Comparison of ENCODE assay signal across 8 mouse cellular contexts in genomic region chr8:72646060-72646767, GRCm38 (mm10). TPM values are rescaled to one million over a fixed set of nuclear protein-coding genes. Genes with fewer than 3 reads are reported as not detected.
DNase-seq lines count a peak whose midpoint lies in the region.

Gene Nwd1 (plus strand): TSS chr8:72646711.

- peak; percentile 60 for DNase-seq in urinary bladder, postnatal 14 days (ENCODE audit: low spot score)
- DNase-seq in urinary bladder, adult 2 months (ENCODE audit: low spot score), result no peak
- peak; percentile 54 to 73 for DNase-seq in cerebellum, postnatal 25 days
- peak; percentile 52 for DNase-seq in heart, adult 8-10 months (ENCODE audit: low spot score)
- peak; percentile 65 to 75 for DNase-seq in kidney, postnatal 4 days
- peak; percentile 92 for DNase-seq in lung, postnatal 10 days
- DNase-seq in right cerebral cortex, postnatal 25 days, result peak; percentile 81
- no peak for DNase-seq in embryo, embryonic 11 days

RNA-seq across cellular contexts. Expression of gene Nwd1, which starts in this region (rescaled TPM):
- 0.15 and 0.41 TPM in 2 replicates for polyA plus RNA-seq in urinary bladder, adult 2 months (2012; rRNA removed)
- under 1 TPM; 0.31 to 0.79 (median 0.46) TPM for total RNA-seq in heart, adult 8-10 months (2022)

Comparison
In these comparisons a context has a peak if more than half of its experiments do, and no peak if none do; other contexts are left out.
1. DNase-seq: peak in urinary bladder, postnatal 14 days (single experiment), cerebellum, postnatal 25 days (2 of 2), kidney, postnatal 4 days (2 of 2), lung, postnatal 10 days (single experiment) and right cerebral cortex, postnatal 25 days (single experiment); none in urinary bladder, adult 2 months (single experiment) and embryo, embryonic 11 days (single experiment).
2. Peak in DNase-seq in heart, adult 8-10 months; RNA of the gene not detected or under 1 TPM.